Mouse (Mus musculus): ENCODE measurements around the gene Maco1.

The Maco1 gene

DNA sequence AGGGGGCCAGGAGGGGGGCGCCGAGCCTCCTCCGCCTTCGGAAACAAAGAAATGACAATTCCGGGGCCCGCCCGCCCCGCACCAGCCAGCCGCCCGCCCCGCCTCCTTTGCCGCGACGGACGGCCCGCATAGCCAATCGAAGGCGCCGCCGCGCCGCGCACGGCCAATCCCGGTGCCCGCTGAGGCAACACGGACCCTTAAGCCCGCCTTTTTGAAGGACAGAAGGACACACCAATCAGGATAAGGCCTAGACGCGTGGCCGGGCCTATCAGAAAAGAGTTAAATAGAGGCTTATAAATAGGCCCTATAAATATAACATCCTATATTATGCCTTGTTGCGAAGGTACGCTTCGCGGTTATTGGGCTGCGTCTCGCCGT is at the start of gene Maco1:
Gene Maco1, minus strand, starts transcription at position 87 of the 378 bp plus-strand sequence.
- DNase-seq (ENCODE audit: low read depth), result peak; percentile 99

DNA sequence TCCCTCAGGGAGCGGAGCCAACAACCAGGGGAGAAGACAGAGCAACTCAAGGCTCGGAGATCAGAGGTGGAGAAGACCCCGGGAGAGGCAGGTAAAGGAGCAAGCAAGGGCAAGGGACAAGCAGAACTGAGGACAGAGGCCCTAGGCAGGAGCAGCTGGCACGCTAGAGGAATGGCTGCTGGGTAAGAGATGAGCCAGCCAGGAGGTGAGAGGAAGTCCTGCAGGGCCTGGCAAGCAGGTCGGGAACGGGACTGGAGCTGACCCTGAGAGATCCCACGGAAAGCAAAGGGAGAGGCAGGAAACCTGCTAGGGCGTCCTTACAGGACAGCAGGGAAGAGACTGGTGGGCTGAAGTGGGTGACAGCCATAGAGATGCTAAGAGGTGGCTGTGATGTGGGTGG is 48.0 kb upstream of the Maco1 start:
- DNase-seq (ENCODE audit: low read depth), result no peak

DNA sequence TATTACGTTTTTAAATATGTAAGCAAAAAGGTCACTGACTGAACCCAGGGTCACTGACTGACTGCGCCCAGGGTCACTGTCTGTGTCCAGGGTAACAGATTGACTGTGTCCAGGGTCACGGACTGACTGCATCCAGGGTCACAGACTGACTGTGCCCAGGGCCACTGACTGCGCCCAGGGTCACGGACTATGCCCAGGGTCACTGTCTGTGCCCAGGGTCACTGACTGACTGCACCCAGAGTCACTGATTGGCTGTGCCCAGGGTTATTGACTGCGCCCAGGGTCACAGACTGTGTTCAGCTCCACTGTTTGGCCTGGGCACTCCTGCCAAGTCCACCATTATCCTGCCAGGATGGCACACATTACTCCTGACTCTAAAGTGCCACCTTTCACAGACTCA is 44.1 kb upstream of the Maco1 start:
- DNase-seq (ENCODE audit: low read depth), result no peak

DNA sequence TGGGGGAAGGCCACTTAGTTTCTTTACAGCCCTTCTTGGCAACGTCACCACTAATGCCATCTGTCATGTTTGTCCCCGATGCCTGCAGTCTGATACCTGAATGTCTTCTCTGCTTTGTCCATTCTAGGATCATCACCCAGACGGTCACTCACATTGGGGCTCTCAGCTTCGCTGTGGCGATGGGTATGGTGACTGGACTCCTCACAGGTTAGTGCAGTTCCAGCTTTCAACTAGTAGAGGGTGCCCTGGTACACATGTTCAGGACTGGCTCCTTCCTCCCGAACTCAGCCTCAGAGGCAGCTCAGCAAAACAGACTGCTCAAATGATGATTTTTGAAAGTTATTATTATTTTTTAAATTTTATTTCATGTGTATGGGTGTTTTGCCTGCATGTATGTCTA is 39.0 kb upstream of the Maco1 start:
- DNase-seq (ENCODE audit: low read depth), result no peak

DNA sequence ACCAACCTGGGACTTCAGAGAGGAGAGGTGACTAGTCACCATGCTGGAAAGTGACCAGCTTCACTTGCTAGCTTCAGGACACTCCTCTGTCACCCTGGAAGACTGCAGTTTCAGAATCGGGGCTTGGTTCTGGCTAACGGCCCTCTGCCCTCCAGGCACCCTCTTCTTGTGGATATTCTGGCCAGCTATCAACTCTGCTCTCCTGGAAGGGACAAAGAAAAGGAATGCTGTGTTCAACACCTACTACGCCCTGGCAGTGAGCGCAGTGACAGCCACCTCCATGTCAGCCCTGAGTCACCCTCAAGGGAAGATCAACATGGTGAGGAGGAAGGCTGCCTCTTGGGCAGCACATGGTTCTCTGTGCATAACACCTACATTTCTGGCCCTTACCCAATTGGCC is 31.2 kb upstream of the Maco1 start:
- no peak for DNase-seq (ENCODE audit: low read depth)

DNA sequence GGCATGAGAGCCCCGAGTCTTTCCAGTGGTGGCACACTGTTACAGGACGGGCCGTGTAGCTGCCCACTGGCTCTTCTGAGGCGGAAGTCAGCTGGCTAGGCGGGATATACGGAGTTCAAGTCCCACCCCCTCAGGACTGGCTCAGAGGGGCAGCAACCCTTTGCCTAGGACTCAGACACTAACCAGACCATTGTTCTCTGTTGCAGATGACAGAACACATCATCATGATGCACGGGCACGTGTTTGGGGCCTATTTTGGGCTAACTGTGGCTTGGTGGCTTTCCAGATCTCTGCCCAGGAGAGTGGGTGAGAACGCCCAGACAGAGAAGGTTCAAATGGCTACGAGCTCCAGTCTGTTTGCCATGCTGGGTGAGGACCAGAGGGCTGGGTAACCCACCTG is 30.7 kb upstream of the Maco1 start:
- no peak for DNase-seq (ENCODE audit: low read depth)

DNA sequence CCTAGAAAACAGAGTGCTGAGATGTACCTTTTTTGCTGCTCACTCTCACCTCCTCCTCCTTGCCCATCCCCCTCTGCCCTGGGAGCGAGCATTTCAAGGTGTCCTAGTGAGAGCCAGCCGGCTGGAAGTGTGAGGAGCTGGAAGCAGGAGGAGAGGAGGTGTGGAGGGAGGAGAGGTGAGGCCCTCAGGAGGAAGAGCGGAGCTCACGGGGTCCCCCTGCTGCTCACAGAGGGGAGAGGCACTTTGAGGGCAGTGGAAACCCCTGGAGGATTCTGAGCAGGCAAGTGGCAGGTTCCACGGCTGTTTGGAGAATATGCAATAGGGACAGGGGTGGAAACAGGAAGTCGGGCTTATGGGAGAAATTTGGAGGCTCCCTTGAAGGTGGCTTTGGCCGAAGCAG is 30.1 kb upstream of the Maco1 start:
- DNase-seq (ENCODE audit: low read depth), result peak; percentile 71

DNA sequence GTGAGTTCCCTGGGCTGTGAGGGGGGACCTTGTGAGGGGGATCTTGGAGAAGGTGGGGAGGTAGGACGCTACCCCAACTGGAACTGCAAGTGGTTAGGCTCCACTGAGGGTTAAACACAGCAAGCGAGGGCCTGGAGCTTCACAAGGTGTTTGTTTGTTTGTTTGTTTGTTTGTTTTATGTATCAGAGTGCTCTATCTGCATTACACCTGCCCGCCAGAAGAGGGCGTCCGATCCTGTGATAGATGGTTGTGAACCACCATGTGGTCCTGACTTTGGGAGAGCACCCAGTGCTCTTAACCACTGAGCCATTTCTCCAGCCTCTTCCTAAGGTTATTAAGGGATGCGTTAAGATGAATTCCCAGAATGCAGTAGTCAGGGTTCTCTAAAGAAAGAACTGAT is 26.9 kb upstream of the Maco1 start:
- DNase-seq (ENCODE audit: low read depth), result peak; percentile 66

DNA sequence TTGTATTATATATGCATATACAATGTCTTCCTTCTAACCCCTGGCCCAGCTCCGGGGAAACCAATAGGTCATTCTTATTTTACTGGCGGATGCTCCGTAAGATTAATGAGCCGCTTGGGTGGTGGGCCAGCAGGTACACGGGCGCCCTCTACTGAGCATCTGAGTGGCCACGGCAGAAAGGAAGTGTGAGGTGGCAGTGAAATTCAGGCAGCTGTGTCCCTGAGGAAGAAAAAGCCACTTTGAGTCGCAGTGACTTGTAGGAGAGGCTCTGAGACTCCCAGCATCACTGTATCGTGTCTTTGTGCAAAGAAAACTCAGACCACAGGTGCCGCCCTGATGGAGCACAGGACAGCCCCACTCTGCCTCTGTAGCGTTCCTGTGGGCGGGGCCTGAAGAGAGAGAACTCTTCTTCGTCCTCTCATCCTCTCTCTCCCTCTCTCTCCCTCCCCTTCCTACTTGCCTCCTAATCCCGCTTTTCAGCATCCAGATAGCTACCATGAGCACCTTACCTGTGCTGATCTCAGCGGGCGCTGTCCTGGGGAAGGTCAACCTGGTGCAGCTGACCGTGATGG is 26.4 kb upstream of the Maco1 start:
- peak; percentile 84 for DNase-seq (ENCODE audit: low read depth)

DNA sequence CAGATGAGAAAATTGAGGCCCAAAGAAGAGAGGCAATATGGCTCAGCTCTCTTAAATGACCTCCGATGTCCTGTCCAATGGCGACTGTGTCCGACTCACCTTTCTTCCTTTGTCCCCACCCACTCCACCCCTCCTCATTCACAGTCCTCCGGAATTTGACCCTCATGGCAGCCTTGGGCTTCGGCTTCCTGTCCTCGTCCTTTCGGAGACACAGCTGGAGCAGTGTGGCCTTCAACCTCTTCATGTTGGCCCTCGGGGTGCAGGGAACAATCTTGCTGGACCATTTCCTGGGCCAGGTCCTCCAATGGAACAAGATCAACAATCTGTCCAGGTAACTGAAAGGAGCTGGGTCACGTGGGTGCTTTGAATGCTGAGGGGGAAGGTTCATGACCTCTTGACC is 23.0 kb upstream of the Maco1 start:
- DNase-seq (ENCODE audit: low read depth), result no peak

DNA sequence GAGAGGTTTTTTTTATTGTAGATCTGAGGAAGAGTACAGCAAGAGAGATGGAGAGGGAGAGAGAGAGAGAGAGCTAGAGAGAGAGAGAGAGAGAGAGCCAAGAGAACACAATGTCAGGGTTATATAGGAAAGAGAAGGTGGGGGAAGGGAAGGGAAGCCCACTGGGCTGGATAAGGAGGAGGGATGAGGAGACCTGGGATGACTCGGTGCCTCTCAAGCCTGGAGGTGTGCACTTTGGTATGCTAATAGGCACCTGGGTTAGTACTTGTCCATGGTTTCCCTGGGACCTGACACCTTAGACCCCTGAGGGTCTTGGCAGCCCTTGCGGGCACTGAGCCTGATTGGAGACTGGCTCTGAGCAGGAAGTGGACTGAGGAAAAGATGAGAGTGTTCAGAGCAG is 18.8 kb upstream of the Maco1 start:
- DNase-seq (ENCODE audit: low read depth), result no peak

DNA sequence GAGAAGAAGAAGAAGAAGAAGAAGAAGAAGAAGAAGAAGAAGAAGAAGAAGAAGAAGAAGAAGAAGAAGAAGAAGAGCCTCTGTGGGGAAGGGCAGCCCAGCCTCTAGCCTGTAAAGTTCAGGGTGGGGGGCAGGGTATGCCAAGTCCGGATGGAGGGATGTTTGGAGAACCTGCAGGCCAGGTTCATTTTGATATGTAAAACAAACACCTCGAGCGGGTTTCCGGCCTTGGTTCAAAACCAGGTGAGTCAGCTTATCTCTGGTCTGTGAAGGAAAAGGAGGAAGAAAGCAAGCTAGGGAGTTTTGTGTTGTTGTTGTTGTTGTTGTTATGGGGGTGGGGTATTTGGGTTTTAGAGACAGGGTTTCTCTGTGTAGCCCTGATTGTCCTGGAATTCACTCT is 18.3 kb upstream of the Maco1 start:
- no peak for DNase-seq (ENCODE audit: low read depth)

DNA sequence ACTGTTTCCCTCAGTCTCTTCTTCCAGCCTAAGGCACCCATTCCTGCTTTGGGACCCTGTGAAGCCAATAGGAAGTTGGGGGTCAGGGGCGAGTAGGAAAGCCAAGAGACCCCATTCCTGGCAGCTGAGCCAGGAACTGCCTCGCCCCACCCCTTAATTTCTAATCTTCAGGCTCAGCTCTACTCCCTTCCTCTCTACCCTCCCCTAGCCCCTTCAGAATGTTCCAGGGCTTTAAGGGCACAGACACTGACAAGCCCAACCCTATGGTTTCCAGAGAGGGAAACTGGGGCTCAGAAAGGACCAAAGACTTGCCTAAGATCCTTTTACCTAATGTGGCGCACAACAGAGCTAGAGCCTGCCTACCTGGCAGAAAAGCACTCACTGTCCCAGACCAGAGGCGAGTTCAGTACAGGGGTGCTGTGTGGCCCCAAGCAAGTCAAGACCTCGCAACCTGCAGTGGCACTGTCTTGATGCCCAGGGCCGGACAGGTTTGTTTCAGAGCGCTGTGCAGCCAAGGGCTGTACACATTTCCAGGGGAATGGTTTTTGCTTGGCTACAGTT is 16.8 kb upstream of the Maco1 start:
- no peak for DNase-seq (ENCODE audit: low read depth)

DNA sequence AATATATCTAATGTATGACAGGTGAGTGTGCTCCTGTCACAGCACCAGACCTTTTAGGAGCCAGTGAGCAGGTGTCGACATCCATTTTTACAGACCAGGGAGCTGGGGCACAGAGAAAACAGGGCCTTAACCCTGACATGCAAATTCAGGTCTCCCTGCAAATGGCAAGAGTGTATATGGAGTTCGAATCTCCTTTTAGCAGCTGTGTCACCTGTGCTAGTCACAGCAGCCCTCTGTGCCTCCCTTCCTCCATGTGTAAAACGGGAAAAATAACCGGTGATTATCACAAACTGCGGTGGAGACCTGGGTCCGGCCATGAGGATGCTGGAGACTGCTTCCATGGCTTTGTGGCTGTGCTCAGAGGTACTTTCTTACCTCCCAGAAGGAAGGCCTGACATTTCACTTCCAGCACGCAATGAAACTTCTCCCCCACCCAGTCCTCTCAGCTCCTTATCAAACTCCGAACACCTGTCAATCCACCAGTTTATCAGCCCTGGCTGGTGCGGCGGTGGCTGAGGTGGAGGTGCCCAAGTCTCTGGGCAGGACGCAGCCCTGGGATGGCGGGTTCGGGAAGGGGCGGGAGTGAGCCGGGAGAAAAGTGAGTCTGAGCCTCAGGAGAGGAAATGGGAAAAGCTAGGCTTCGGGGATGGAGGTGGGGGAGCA is 16.1 kb upstream of the Maco1 start:
- DNase-seq (ENCODE audit: low read depth), result no peak

DNA sequence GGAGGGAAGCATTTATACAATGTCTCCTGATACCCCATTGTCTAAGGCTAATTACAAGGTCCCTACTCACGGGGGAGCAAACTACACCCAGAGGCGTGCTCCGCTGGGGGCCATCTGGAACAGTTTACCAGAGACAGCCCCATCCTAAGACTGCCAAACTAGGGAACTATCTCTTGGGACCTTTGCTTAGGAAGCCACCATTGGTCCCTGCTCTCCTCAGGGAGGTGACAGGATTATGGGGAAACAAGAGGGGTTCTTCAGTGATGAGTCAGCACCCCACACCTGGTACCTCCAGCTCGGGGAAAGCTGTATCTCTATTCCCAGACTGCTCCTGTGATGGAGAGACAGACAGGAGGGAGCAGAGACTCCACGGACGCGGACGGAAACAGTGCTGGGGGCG is 15.3 kb upstream of the Maco1 start:
- DNase-seq (ENCODE audit: low read depth), result no peak

DNA sequence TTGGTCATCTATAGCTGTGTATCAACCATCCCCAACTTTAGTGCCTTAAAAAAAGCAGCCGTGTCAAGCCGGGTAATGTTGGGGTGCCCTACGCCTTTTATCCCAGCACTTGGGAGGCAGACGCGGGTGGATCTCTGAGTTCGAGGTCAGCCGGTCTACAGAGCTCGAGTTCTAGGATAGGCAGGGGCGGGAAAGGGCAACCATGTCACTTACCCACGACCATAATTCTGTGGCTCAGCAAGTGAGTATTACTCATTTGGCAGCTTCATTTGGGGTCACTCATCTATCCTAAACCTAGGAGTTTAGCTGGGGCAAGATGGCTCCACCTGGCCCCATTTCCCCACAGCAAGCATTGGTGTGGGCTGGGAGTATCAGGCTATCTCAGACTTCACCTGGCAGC is 14.9 kb upstream of the Maco1 start:
- DNase-seq (ENCODE audit: low read depth), result no peak

DNA sequence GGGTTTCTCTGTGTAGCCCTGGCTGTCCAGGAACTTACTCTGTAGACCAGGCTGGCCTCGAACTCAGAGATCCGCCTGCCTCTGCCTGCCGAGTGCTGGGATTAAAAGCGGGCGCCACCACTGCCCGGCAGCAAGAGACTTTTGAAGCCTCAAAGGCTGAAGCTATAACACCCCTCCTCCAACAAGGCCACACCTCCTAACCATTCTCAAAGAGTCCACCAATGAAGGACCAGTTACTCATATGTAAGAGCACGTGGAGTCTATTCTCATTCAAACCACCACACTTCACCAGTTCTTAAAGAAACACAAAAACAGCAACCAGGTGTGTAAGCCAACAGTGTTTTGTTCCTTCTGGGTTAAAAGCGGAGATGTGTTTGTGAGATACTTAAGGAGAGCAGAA is 14.5 kb upstream of the Maco1 start:
- DNase-seq (ENCODE audit: low read depth), result no peak

DNA sequence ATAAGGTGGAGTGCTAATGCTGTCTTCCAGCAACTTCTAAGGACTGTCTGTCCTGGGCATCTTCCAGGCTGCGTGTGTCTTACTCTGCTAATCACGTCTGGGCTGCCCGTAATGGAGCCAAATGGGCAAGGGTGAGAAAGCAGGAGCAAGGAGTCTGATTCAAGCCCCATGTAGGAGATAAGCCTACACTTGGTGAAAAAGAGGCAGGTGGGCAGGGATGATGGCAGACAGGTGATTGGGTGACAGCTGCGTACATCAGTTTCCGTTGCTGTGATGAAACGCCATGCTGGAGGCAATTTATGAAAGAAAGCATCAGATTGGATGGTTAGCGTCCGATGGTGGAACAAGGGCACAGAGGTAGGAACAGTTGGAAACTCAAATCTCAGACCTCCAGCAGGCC is 14.1 kb upstream of the Maco1 start:
- DNase-seq (ENCODE audit: low read depth), result no peak

DNA sequence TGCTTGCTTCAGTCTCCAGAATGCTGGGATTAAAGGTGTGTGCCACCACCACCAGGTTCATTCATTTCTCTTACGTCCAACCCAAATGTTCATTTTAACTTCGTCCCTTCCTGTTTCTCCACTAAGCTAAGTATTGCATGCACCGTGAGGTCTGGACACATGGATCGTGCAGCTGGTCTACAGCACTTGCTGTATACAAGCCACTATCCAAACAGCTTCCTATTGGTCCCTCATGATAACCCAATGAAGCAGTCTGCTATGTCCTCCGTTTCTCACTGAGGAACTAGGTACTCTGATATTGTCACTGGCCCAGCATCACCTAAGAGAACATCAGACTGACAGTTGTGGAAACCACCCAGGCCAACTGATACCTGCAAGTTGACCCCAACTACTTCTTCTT is 12.6 kb upstream of the Maco1 start:
- DNase-seq (ENCODE audit: low read depth), result no peak

DNA sequence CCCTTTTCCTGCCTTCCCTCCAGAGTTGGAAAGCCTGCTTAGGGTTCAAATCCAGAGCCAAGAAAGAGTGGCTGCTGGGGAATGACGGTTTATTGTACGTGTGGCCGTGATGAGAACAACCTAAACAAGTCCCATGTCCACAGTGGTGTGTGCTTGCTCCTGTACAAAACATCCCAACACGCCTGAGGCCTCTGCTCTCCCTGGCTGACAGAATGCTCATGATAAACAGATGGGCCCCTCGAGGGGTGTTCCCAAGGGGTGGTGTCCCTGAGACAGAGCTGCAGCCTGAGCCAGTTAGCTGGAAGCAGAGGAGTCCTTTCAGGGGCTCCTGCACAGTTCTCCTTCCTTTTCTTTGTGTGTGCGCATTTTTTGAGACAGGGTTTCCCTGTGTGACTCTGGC is 12.2 kb upstream of the Maco1 start:
- no peak for DNase-seq (ENCODE audit: low read depth)

DNA sequence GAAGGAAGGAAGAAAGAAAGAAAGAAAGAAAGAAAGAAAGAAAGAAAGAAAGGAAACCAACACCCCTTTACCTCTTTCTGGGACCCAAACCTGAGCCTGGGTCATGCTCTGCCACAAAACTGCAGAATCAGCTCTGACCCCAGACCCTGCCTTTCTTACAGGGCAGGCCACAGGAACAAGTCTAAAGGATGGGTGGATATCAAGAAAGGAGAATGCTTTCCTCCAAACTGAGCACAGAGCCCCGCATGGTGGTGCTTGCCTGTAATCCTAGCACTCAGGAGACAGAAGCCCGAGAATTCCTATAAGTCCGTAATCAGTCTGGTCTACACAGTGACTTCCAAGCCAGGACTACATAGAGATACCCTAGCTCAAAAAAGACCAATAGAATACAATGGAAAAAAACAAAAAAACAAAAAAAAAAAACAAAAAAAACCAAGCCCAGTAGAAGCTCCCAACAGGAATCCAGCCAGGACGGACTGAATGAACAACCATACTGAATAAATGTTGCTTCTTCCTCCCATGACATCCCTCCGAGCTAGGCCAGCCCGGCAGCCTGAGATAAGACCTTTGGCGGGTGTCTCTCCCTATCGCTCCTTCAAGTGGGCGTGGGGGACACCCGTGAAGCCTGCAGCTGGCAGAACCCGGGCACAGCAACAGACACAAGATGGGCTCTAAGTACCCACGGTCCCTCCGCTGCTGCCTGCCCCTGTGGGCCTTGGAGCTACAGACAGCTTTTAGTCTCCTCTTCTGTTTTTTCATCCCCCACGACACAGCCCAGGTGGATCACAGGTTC is 11.0 kb upstream of the Maco1 start, which contains the start of gene Rhd:
Gene Rhd, plus strand, starts transcription at position 600 of the 793 bp plus-strand sequence.
- no peak for DNase-seq (ENCODE audit: low read depth)

DNA sequence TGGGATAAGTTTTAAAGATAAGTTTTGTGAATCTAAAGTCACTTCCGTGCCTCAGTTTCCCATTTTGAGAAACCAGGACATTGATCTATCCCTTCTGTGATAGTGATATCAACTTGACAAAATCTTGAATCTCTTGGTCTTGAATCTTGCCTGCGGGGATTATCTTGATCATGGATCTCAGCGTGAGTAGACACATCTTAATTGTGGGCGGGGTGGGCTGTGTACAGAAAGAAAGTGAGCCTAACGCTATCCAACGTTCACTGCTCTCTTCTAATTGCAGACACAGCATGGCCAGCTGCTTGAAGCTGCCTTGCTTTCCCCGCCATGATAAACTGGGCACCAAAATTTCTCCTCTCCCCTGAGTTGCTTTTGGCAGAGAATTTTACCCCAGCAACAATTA is 9.9 kb upstream of the Maco1 start:
- no peak for DNase-seq (ENCODE audit: low read depth)

DNA sequence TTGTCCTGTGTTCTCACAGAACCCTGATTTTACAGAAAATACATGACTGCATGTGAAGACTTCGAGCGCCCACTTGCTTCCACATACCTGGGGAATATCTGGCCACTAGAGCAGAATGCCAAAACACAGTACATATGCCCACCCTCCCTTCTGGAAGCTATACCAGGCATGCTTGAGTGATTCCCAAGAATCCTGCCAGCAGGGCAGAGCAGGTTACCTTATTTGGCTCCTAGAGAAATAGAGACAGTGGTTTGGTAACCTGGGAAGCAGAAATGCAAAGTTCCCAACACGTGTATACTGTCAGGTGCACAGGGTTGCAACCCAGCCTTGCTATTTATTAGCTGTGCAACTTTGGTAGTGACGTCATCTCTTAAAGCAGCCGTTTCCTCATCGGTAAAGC is 8.7 kb upstream of the Maco1 start:
- no peak for DNase-seq (ENCODE audit: low read depth)

Data from induced T-regulatory cell, adult 2 months (primary cell).